Mouse (Mus musculus): ENCODE data around the gene Igsf11. TPM values are rescaled to one million over a fixed set of nuclear protein-coding genes. Genes with fewer than 3 reads are reported as not detected.

The Igsf11 gene
- polyA plus RNA-seq, 1 experiment from 2014 or later: 2.5 TPM

DNA sequence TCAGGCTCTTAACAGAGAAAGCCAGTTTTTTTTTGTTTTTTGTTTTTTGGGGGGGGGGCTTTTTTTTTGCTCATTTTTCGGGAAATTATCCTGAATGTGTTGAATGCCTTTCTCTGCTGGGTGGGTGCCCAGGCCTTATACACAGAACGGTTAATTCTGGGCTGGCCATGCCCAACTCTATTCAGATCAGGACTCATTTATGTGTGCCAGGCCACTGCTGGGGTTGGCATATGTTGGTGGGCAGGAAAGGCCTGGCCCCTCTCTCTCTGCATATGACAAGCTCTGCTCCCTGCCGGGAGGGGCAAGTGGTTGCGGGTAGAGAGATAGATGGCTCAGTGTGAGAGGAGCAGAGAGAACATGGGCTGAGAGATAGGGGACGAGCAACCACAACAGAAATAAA is 62.8 kb downstream of the Igsf11 start:
- Histone ChIP-seq H3K36me3 (ENCODE audit: control insufficient read depth, insufficient read depth, low read length) (no peaks in the 10 kb centered on the region), H3K27me3 (ENCODE audit: control insufficient read depth, insufficient read depth, low read length) (no peaks in the 10 kb centered on the region), H3K4me1 (ENCODE audit: control insufficient read depth, insufficient read depth, low read length) (no peaks in the 10 kb centered on the region), H3K4me3 (replicated peaks; ENCODE audit: low read depth, low read length) (no peak overlapping the region), H3K27ac (replicated peaks; ENCODE audit: low read depth, low read length) (no peak overlapping the region), H3K9me3 (ENCODE audit: control insufficient read depth, low read length) (0 out of 2 replicates have a peak, but pooled peaks cover 3% of the 10 kb centered on the region), H3K4me2 (ENCODE audit: low read length) (no peak overlapping the region), H3K9ac (replicated peaks; ENCODE audit: low read length) (no peak overlapping the region)
- ATAC-seq (ENCODE audit: low FRiP score, low TSS enrichment) (peak; percentile 80), DNase-seq (peak; percentile 51)
- WGBS: 85% methylated on average over 5 of the region's 5 CpGs

DNA sequence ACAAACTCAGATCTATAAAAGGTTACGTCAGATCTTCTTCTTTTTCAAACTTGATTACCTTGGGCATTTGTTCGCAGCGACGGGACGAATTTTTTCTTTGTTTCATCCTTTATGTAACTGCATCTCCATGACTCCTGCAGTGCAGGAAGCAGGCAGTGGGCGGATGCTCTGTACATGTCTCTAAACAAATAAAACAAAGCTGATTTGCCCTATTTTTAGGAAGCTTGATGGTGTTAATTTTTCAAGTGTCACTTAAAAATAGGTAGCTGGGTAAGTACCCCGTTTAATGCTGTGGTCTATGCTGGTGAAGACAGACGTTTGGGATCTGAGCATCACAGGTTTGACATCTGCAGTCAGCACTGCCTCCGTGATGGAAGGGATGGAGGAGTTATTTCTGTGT is 66.3 kb downstream of the Igsf11 start:
- no peaks in the 10 kb centered on the region for H3K36me3 ChIP-seq (ENCODE audit: control insufficient read depth, insufficient read depth, low read length)
- H3K9ac ChIP-seq (replicated peaks; ENCODE audit: low read length): no peak overlapping the region
- DNase-seq (no peak), ATAC-seq (ENCODE audit: low FRiP score, low TSS enrichment) (no peak)
- no peak overlapping the region for H3K27ac ChIP-seq (replicated peaks; ENCODE audit: low read depth, low read length)
- H3K27me3 ChIP-seq (ENCODE audit: control insufficient read depth, insufficient read depth, low read length): no peaks in the 10 kb centered on the region
- no peak overlapping the region for H3K4me2 ChIP-seq (ENCODE audit: low read length)
- WGBS: 82% methylated on average over 9 of the region's 9 CpGs
- no peaks in the 10 kb centered on the region for H3K4me1 ChIP-seq (ENCODE audit: control insufficient read depth, insufficient read depth, low read length)
- no peak overlapping the region for H3K4me3 ChIP-seq (replicated peaks; ENCODE audit: low read depth, low read length)
- 0 out of 2 replicates have a peak, but pooled peaks cover 3% of the 10 kb centered on the region for H3K9me3 ChIP-seq (ENCODE audit: control insufficient read depth, low read length)

DNA sequence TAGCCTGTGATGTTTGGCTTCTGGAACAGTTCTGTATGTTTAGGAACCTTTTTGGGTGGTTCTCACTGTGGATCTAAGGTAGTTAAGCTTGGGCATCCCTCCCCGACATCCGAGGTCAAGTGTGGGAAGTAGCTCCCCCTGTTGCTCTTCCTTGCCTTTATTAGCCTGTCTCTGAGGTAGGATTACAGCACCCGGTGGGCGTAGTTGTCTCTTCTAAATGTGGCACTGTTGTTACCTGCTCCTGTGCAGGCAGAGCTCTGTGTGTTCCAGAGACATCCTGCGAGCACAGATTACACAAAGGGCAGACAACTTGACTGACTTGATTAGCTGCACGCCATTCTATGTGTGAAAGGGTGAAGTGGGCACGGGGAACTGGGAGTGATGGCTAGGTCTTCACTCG is 68.1 kb downstream of the Igsf11 start:
- H3K4me2 ChIP-seq (ENCODE audit: low read length): no peak overlapping the region
- H3K4me3 ChIP-seq (replicated peaks; ENCODE audit: low read depth, low read length): no peak overlapping the region
- H3K27ac ChIP-seq (replicated peaks; ENCODE audit: low read depth, low read length): no peak overlapping the region
- no peak for ATAC-seq (ENCODE audit: low FRiP score, low TSS enrichment)
- 0 out of 2 replicates have a peak, but pooled peaks cover 3% of the 10 kb centered on the region for H3K9me3 ChIP-seq (ENCODE audit: control insufficient read depth, low read length)
- no peaks in the 10 kb centered on the region for H3K36me3 ChIP-seq (ENCODE audit: control insufficient read depth, insufficient read depth, low read length)
- no peaks in the 10 kb centered on the region for H3K4me1 ChIP-seq (ENCODE audit: control insufficient read depth, insufficient read depth, low read length)
- 74% methylated on average over 8 of the region's 8 CpGs for WGBS
- H3K27me3 ChIP-seq (ENCODE audit: control insufficient read depth, insufficient read depth, low read length): no peaks in the 10 kb centered on the region
- DNase-seq: no peak
- no peak overlapping the region for H3K9ac ChIP-seq (replicated peaks; ENCODE audit: low read length)

DNA sequence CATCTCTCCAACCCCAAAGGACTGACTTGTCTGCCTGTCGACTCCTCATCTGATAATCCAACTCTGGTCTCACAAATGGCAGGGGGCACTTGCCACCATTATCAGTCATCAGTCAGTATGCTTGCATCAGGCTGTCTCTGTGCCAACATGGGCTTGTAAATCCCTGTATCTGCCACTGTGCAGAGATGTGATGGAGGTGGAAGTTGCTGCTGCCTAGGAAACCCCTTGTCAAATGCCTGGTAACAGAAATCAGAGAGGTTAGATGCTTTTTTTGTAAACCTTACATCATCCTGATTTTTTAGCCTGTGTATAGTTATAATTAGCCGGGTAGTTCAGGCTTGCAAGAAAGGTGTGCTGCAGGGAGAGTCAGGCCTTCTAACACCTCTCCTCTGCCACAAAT is 69.4 kb downstream of the Igsf11 start:
- Histone ChIP-seq H3K9ac (replicated peaks; ENCODE audit: low read length) (no peak overlapping the region), H3K36me3 (ENCODE audit: control insufficient read depth, insufficient read depth, low read length) (no peaks in the 10 kb centered on the region), H3K27me3 (ENCODE audit: control insufficient read depth, insufficient read depth, low read length) (no peaks in the 10 kb centered on the region), H3K4me2 (ENCODE audit: low read length) (no peak overlapping the region), H3K27ac (replicated peaks; ENCODE audit: low read depth, low read length) (no peak overlapping the region), H3K9me3 (ENCODE audit: control insufficient read depth, low read length) (0 out of 2 replicates have a peak, but pooled peaks cover 3% of the 10 kb centered on the region), H3K4me1 (ENCODE audit: control insufficient read depth, insufficient read depth, low read length) (no peaks in the 10 kb centered on the region), H3K4me3 (replicated peaks; ENCODE audit: low read depth, low read length) (no peak overlapping the region)
- DNase-seq (no peak), ATAC-seq (ENCODE audit: low FRiP score, low TSS enrichment) (no peak)
- 91% methylated on average over 2 of the region's 2 CpGs for WGBS

DNA sequence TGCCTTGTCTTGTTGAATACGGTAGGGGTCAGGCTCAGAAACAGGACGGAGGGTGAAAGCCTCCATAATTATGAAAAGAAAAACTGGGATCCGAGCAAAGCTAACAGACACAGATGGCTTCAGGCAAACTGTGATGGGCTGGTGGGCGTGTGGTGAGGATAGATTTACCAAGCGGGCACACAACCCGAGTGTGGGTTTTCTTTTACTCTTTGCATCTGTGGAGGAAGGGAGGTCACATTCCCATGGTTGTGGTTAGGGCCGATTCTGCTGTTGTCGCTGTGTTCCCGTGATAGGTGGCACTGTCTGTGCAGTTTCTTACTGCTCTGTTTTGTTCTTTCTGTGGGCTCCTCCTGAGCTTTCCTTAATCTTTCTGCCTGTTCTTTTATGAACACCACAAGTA is 70.2 kb downstream of the Igsf11 start:
- DNase-seq (no peak), ATAC-seq (ENCODE audit: low FRiP score, low TSS enrichment) (no peak)
- Histone ChIP-seq H3K4me2 (ENCODE audit: low read length) (no peak overlapping the region), H3K27me3 (ENCODE audit: control insufficient read depth, insufficient read depth, low read length) (no peaks in the 10 kb centered on the region), H3K27ac (replicated peaks; ENCODE audit: low read depth, low read length) (no peak overlapping the region), H3K4me3 (replicated peaks; ENCODE audit: low read depth, low read length) (no peak overlapping the region), H3K36me3 (ENCODE audit: control insufficient read depth, insufficient read depth, low read length) (no peaks in the 10 kb centered on the region), H3K4me1 (ENCODE audit: control insufficient read depth, insufficient read depth, low read length) (no peaks in the 10 kb centered on the region), H3K9me3 (ENCODE audit: control insufficient read depth, low read length) (no peaks in the 10 kb centered on the region), H3K9ac (replicated peaks; ENCODE audit: low read length) (no peak overlapping the region)
- WGBS: 76% methylated on average over 9 of the region's 9 CpGs

DNA sequence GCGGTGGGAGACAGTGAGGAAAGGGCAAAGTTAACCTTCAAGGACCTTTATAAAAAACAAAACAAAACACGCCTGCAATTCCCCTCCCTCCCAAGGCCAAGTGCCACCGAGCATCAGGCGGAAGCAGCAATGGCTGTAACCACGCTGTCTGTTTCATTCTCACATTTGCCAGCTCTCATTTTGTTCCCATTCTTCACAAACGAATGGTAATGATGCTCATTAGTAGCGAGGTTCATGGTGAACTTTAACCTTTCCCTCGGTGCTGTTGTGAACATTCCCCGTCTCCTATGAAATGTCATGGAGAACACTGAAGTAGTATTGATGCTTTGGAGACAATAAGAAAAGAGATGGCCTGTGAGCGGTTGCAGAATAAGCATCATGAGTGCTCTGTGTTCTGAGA is 74.6 kb downstream of the Igsf11 start:
- Histone ChIP-seq H3K4me2 (ENCODE audit: low read length) (no peak overlapping the region), H3K36me3 (ENCODE audit: control insufficient read depth, insufficient read depth, low read length) (no peaks in the 10 kb centered on the region), H3K27me3 (ENCODE audit: control insufficient read depth, insufficient read depth, low read length) (no peaks in the 10 kb centered on the region), H3K4me1 (ENCODE audit: control insufficient read depth, insufficient read depth, low read length) (no peaks in the 10 kb centered on the region), H3K27ac (replicated peaks; ENCODE audit: low read depth, low read length) (no peak overlapping the region), H3K9ac (replicated peaks; ENCODE audit: low read length) (no peak overlapping the region), H3K9me3 (ENCODE audit: control insufficient read depth, low read length) (no peaks in the 10 kb centered on the region), H3K4me3 (replicated peaks; ENCODE audit: low read depth, low read length) (no peak overlapping the region)
- 86% methylated on average over 10 of the region's 10 CpGs for WGBS
- ATAC-seq (ENCODE audit: low FRiP score, low TSS enrichment) (no peak), DNase-seq (no peak)

DNA sequence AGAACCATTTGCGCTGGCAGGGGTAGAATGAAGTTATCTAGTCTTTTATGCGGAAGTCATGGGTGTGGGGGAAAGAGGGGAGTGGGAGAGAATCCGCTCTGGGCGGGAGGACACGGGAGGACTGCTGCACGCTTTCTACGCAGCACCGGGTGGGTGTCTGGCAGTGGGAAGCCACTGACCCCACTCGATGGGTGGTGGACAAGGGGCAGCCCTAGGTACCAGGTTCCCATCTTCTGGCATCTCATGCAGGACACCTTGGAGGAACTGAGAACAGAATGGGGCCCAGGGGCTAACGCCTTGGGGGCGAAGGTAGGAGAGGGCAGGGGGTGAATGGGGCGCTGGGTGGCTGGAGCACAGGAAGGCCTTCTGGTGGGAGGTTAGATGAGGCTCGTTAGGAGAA is 83.7 kb downstream of the Igsf11 start:
- 74% methylated on average over 13 of the region's 13 CpGs for WGBS
- Histone ChIP-seq H3K4me2 (ENCODE audit: low read length) (no peak overlapping the region), H3K4me3 (replicated peaks; ENCODE audit: low read depth, low read length) (no peak overlapping the region), H3K4me1 (ENCODE audit: control insufficient read depth, insufficient read depth, low read length) (0 out of 2 replicates have a peak, but pooled peaks cover 3% of the 10 kb centered on the region), H3K27ac (replicated peaks; ENCODE audit: low read depth, low read length) (no peak overlapping the region), H3K27me3 (ENCODE audit: control insufficient read depth, insufficient read depth, low read length) (no peaks in the 10 kb centered on the region), H3K36me3 (ENCODE audit: control insufficient read depth, insufficient read depth, low read length) (no peaks in the 10 kb centered on the region), H3K9me3 (ENCODE audit: control insufficient read depth, low read length) (no peaks in the 10 kb centered on the region), H3K9ac (replicated peaks; ENCODE audit: low read length) (no peak overlapping the region)
- DNase-seq (no peak), ATAC-seq (ENCODE audit: low FRiP score, low TSS enrichment) (no peak)

DNA sequence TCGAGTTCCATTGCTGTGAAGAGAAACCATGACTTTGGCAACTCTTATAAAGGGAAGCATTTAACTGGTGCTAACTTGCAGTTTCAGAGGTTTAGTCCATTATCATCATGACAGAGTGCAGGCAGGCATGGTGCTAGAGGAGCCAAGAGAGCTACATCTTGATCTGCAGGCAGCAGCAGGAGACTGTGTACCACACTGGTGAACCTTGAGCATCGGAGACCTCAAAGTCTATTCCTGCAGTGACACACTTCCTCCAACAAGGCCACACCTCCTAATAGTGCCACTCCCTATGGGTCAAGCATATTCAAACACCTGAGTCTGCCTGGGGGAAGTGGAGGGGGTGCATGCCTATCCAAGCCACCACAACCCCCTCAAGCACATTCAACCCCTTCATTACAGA is 86.1 kb downstream of the Igsf11 start:
- Histone ChIP-seq H3K9ac (replicated peaks; ENCODE audit: low read length) (no peak overlapping the region), H3K4me1 (ENCODE audit: control insufficient read depth, insufficient read depth, low read length) (0 out of 2 replicates have a peak, but pooled peaks cover 3% of the 10 kb centered on the region), H3K9me3 (ENCODE audit: control insufficient read depth, low read length) (no peaks in the 10 kb centered on the region), H3K36me3 (ENCODE audit: control insufficient read depth, insufficient read depth, low read length) (no peaks in the 10 kb centered on the region), H3K27ac (replicated peaks; ENCODE audit: low read depth, low read length) (no peak overlapping the region), H3K4me3 (replicated peaks; ENCODE audit: low read depth, low read length) (no peak overlapping the region), H3K4me2 (ENCODE audit: low read length) (no peak overlapping the region), H3K27me3 (ENCODE audit: control insufficient read depth, insufficient read depth, low read length) (no peaks in the 10 kb centered on the region)
- 89% methylated on average over 2 of the region's 2 CpGs for WGBS
- ATAC-seq (ENCODE audit: low FRiP score, low TSS enrichment): no peak
- DNase-seq: no peak

DNA sequence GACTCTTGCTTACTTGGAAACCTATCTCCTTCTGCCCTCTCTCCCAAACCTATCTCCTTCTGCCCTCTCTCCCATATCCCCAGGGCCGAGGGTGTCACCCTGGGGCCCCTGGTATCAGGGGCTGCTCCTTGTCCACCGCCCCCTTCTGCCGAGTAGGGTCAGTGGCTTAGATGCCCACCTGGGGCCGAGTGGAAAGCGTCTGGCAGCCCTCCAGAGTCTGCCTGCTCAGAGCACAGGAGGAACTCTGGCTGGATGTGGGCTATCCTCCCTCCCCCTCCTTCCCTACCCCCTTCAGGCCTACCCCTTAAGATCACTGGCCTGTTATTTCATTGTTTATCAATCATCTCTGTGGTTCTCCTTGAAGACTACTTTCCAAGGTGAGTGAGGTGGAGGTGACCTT is 88.1 kb downstream of the Igsf11 start:
- Histone ChIP-seq H3K9ac (replicated peaks; ENCODE audit: low read length) (no peak overlapping the region), H3K4me1 (ENCODE audit: control insufficient read depth, insufficient read depth, low read length) (0 out of 2 replicates have a peak, but pooled peaks cover 3% of the 10 kb centered on the region), H3K27ac (replicated peaks; ENCODE audit: low read depth, low read length) (no peak overlapping the region), H3K9me3 (ENCODE audit: control insufficient read depth, low read length) (no peaks in the 10 kb centered on the region), H3K4me2 (ENCODE audit: low read length) (no peak overlapping the region), H3K27me3 (ENCODE audit: control insufficient read depth, insufficient read depth, low read length) (no peaks in the 10 kb centered on the region), H3K4me3 (replicated peaks; ENCODE audit: low read depth, low read length) (no peak overlapping the region), H3K36me3 (ENCODE audit: control insufficient read depth, insufficient read depth, low read length) (no peaks in the 10 kb centered on the region)
- WGBS: 40% methylated on average over 5 of the region's 5 CpGs
- ATAC-seq (ENCODE audit: low FRiP score, low TSS enrichment) (no peak; the same call in 1 of the 2 replicates), DNase-seq (no peak)

All from midbrain, embryonic 14.5 days (tissue).